Mouse (Mus musculus) myocyte (in vitro differentiated cells): ENCODE results near the gene Wdr31.

Experiments used
- POLR2A ChIP-seq: IDR thresholded peaks from one replicate; pipeline ENCODE4 v1.6.1; 2011; ENCODE audit warnings: low read depth, mild to moderate bottlenecking, control low read depth, moderate library complexity; ENCODE audit not compliant: insufficient read length
- POLR2AphosphoS2 ChIP-seq: IDR thresholded peaks from one replicate; pipeline ENCODE4 v1.6.1; 2011; ENCODE audit warnings: low read depth, control low read depth; ENCODE audit not compliant: insufficient read length

- TF ChIP-seq POLR2AphosphoS2 (no peak), POLR2A (no peak)
Observed at GRCm38 (mm10) chr4:62517538-62518415, 47.1 kb upstream of the Wdr31 start.
